Mouse (Mus musculus) duodenum, adult 2 months (tissue): ENCODE data around the gene Tmem204. TPM values are rescaled to one million over a fixed set of nuclear protein-coding genes. Genes with fewer than 3 reads are reported as not detected.

ENCODE experiments used
- polyA plus RNA-seq: library from polyadenylated mRNA; depleted of rRNA; stranded (reverse); fragments of >200 nt; gene quantifications from 2 replicates; pipeline ENCODE4 v1.2.3, GENCODE M21; 2012; ENCODE audit warnings: low replicate concordance; rRNA removed

Gene Tmem204
- polyA plus RNA-seq: 14.0 and 15.0 TPM in 2 replicates

DNA sequence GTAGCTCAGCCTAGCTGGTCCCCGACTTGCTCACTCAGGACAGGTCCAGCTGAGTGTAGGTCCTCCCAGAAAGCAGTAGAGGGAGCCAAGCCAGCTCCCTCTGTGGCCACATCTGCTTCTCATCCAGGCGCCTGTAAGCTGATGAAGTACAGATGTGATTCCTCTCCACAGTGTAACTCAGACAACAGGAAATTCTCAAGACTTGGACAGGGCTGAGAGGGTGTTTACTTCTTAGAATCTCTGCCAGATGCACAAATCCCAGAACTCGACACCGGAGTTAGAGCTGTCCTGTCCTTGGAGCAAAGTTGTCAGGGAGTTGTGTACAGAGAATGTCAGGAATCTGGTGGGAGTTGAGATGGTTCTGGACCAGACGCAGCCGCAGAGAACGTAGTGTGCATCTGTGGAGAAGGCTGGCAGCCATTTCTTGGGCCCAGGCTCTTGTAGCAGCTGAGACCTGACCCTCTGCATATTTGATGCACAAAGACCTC lies at the start of gene Tmem204:
Tmem204 (minus strand) TSS at position 148 of the 488 bp plus-strand sequence.

DNA sequence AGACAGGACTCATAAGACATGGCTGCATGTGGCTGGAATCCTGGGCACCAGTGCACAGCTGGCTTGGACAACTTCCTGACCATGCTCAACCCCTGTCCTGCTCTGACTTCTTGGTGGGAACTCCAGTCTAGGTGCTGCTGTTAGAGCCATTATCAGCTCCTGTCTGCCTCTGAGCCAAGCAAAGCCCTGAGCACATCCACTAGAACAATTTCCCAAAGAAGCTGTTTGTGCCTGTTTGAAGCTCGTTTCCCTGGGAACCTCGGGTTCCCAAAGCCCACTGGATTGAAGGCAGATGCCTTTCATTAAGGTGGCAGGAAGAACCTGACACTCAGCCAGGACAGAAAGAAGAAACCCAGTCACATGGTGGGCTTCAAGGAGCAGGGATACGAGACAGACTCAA lies 37.0 kb upstream of the Tmem204 start, which contains the start of gene Ptx4:
Ptx4 (plus strand) TSS at position 355 of the 400 bp plus-strand sequence.

DNA sequence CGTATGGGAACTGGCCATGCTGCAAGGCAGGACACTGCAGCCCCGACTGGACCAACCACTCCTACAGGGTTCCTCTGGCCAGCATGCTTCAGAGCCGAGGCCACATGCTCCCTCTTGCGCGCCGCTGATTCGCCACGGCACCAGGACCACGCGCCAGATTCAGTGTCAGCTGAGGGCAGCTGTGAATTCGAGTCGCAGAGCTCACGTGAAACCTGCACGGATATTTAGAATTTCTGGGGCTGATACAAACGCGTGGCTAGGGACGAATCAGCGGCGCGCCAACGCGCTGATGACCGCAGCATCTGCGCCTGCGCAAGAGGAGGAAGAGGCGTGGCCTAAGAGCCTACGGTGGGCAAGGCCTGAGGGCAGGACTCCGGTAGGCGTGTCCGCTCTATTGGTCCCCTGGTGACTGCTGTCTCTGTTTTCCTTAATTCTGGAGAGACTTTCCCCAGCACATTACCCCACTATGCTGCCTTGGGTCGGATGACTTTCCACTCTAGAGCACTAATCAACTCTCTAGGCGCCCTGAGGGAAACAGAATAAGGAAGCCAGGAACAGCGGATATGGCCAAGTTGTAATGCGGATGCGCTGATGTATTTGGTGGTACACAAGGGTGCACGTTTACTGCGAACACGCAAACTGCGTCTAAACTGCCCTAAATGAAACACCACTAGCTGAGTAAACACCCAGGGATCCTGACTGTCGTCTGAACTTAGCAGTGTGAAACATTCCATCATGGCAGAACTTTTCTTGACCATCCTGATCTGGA lies 32.5 kb upstream of the Tmem204 start, which contains the start of gene Telo2:
Telo2 (minus strand) TSS at position 304 of the 769 bp plus-strand sequence.

DNA sequence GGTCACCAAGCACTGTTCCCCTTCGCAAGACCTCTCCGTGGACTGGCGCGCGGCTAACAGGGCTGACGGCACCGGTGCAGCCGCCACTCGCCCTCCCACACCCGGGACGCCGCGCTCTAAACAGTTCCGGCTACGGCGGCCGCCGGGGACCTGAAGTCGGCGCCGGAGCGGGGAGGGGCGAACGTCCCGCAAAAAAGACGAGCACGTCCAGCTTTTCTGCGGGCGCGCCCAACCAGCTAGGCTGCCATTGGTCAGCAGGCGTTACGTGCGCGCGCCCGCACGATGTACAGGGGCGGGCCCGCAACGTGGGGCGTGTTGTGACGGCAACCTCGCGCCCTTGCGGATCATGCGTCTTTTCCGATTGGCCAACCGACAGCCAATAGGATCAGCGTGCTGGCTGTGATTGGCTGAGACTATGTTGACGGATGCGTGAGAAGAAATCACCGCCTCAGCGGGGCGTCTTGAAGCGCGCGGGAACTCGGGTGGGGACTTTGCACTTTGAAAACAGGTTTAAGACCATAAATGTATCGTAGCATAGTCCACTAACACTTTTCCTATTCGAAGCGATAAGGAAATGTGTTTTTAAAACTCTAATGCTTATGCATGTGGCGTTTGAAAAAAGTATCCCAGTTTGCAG lies 67.6 kb downstream of the Tmem204 start, which contains the start of the genes Cramp1l and Ift140:
Cramp1l (minus strand) TSS at position 134 of the 637 bp plus-strand sequence.
Ift140 (plus strand) TSS at position 431 of the 637 bp plus-strand sequence.

Other genes with a start within 250 kb of the Tmem204 start
- gene Hagh, start 243.4 kb downstream of the Tmem204 start, polyA plus RNA-seq: 213 and 369 TPM in 2 replicates
- 75.3 and 166 TPM in 2 replicates for gene Fahd1, start 233.2 kb downstream of the Tmem204 start, polyA plus RNA-seq
- gene Igfals, start 217.6 kb downstream of the Tmem204 start, polyA plus RNA-seq: 1.0 and 2.1 TPM in 2 replicates
- 27.8 and 31.6 TPM in 2 replicates for gene Nubp2, start 197.2 kb downstream of the Tmem204 start, polyA plus RNA-seq
- gene Spsb3, start 196.9 kb downstream of the Tmem204 start, polyA plus RNA-seq: 86.7 and 115 TPM in 2 replicates
- 20.8 and 32.6 TPM in 2 replicates for gene Eme2, start 188.5 kb downstream of the Tmem204 start, polyA plus RNA-seq
- gene Mrps34, start 188.5 kb downstream of the Tmem204 start, polyA plus RNA-seq: 189 and 532 TPM in 2 replicates
- 34.1 and 43.8 TPM in 2 replicates for gene Nme3, start 187.1 kb downstream of the Tmem204 start, polyA plus RNA-seq
- gene Mapk8ip3, start 146.6 kb downstream of the Tmem204 start, polyA plus RNA-seq: 36.5 and 57.9 TPM in 2 replicates
- 6.7 and 8.4 TPM in 2 replicates for gene Jpt2, start 122.9 kb downstream of the Tmem204 start, polyA plus RNA-seq
- 5.8 and 8.0 TPM in 2 replicates for gene Cramp1l, start 67.8 kb downstream of the Tmem204 start, polyA plus RNA-seq
- gene Ift140, start 67.5 kb downstream of the Tmem204 start, polyA plus RNA-seq: 5.5 and 5.6 TPM in 2 replicates
- 5.7 and 6.4 TPM in 2 replicates for gene Telo2, start 32.4 kb upstream of the Tmem204 start, polyA plus RNA-seq
- 0.20 TPM in 1 of 2 replicates, not detected in the other for gene Ptx4, start 37.2 kb upstream of the Tmem204 start, polyA plus RNA-seq
- 15.3 and 15.8 TPM in 2 replicates for gene Clcn7, start 49.8 kb upstream of the Tmem204 start, polyA plus RNA-seq
- gene Ccdc154, start 78.9 kb upstream of the Tmem204 start, polyA plus RNA-seq: not detected in 2 replicates
- 0.49 TPM in 1 of 2 replicates, not detected in the other for gene Gm38655, start 91.9 kb upstream of the Tmem204 start, polyA plus RNA-seq
- 9.4 and 18.4 TPM in 2 replicates for gene BC003965, start 101.0 kb upstream of the Tmem204 start, polyA plus RNA-seq
- gene Unkl, start 104.8 kb upstream of the Tmem204 start, polyA plus RNA-seq: 11.9 and 17.4 TPM in 2 replicates
- gene Gnptg, start 156.5 kb upstream of the Tmem204 start, polyA plus RNA-seq: 25.9 and 27.6 TPM in 2 replicates
- gene Tsr3, start 156.6 kb upstream of the Tmem204 start, polyA plus RNA-seq: 11.0 and 13.7 TPM in 2 replicates
- 19.8 and 28.1 TPM in 2 replicates for gene Baiap3, start 172.8 kb upstream of the Tmem204 start, polyA plus RNA-seq
- 52.6 and 73.8 TPM in 2 replicates for gene Ube2i, start 191.0 kb upstream of the Tmem204 start, polyA plus RNA-seq
- not detected in 2 replicates for gene Prss34, start 214.8 kb upstream of the Tmem204 start, polyA plus RNA-seq
- gene Prss28, start 225.1 kb upstream of the Tmem204 start, polyA plus RNA-seq: 0.34 TPM in 1 of 2 replicates, not detected in the other
- not detected in 2 replicates for gene Prss29, start 235.1 kb upstream of the Tmem204 start, polyA plus RNA-seq